Mouse (Mus musculus) hindbrain, postnatal 0 days (tissue): ENCODE data around the gene D930007J09Rik. TPM values are rescaled to one million over a fixed set of nuclear protein-coding genes. Genes with fewer than 3 reads are reported as not detected.

Experiments used
- ATAC-seq: fragments of 200-750 bp; cut with Nextera tagmentation; 2 replicates; pipeline ENCODE4 v1.8.0; 2017; ENCODE audit warnings: mild to moderate bottlenecking, moderate TSS enrichment, moderate library complexity
- DNase-seq: peaks from one replicate; pipeline ENCODE4 v3.0.0-alpha.2; 2015; ENCODE audit warnings: low spot score
- H3K27ac ChIP-seq: fragments of 300-500 bp; sonication (generic); 2 replicates; pipeline ENCODE4 v1.5.1; 2014; ENCODE audit warnings: mild to moderate bottlenecking
- H3K27me3 ChIP-seq: fragments of 300-500 bp; sonication (generic); 2 replicates; pipeline ENCODE4 v1.6.1; 2014; ENCODE audit warnings: low read length, mixed read lengths; ENCODE audit not compliant: insufficient read depth
- H3K36me3 ChIP-seq: fragments of 300-500 bp; sonication (generic); 2 replicates; pipeline ENCODE4 v1.6.1; 2014; ENCODE audit warnings: low read length, mixed read lengths; ENCODE audit not compliant: insufficient read depth
- H3K4me1 ChIP-seq: fragments of 300-500 bp; sonication (generic); 2 replicates; pipeline ENCODE4 v1.6.1; 2014; ENCODE audit warnings: antibody characterized with exemption, low read length, mixed read lengths; ENCODE audit not compliant: insufficient read depth
- H3K4me2 ChIP-seq: fragments of 300-500 bp; sonication (generic); 2 replicates; pipeline ENCODE4 v1.6.1; 2014; ENCODE audit warnings: low read depth, mild to moderate bottlenecking, low read length, moderate library complexity, mixed read lengths
- H3K4me3 ChIP-seq: fragments of 300-500 bp; sonication (generic); 2 replicates; pipeline ENCODE4 v1.5.1; 2014; ENCODE audit warnings: low read length
- H3K9ac ChIP-seq: fragments of 300-500 bp; sonication (generic); replicated peaks from 2 replicates; pipeline ENCODE4 v1.6.1; 2014; ENCODE audit warnings: mild to moderate bottlenecking, low read length, moderate library complexity, mixed read lengths
- H3K9me3 ChIP-seq: fragments of 300-500 bp; sonication (generic); 2 replicates; pipeline ENCODE4 v1.6.1; 2016; ENCODE audit warnings: low read length, mixed read lengths
- CTCF ChIP-seq: IDR thresholded peaks from 2 replicates; pipeline ENCODE4 v1.5.1; 2016; ENCODE audit warnings: antibody characterized with exemption, control low read depth, low read depth
- WGBS: fragments of 180-500 bp; shearing (Covaris S2); extraction: QIAGEN DNeasy Blood & Tissue Kit; methylation state at CpG from one replicate; pipeline ENCODE4 v1.1.7; 2014; 5-methylcytosine and 5-hydroxymethylcytosine counted together
- polyA plus RNA-seq: library from polyadenylated mRNA; unstranded; fragments of >200 nt; fragmentation: Nextera tagmentation; extraction: Ambion mirVana; gene quantifications from 2 replicates; pipeline ENCODE4 v1.2.1, GENCODE M21; 2015
- total RNA-seq: library from RNA; depleted of rRNA; stranded (reverse); fragments of >200 nt; gene quantifications from 2 replicates; pipeline ENCODE4 v1.2.3, GENCODE M21; 2014; rRNA removed

Gene D930007J09Rik
- not detected in 2 replicates for total RNA-seq
- not detected in 2 replicates for polyA plus RNA-seq

DNA sequence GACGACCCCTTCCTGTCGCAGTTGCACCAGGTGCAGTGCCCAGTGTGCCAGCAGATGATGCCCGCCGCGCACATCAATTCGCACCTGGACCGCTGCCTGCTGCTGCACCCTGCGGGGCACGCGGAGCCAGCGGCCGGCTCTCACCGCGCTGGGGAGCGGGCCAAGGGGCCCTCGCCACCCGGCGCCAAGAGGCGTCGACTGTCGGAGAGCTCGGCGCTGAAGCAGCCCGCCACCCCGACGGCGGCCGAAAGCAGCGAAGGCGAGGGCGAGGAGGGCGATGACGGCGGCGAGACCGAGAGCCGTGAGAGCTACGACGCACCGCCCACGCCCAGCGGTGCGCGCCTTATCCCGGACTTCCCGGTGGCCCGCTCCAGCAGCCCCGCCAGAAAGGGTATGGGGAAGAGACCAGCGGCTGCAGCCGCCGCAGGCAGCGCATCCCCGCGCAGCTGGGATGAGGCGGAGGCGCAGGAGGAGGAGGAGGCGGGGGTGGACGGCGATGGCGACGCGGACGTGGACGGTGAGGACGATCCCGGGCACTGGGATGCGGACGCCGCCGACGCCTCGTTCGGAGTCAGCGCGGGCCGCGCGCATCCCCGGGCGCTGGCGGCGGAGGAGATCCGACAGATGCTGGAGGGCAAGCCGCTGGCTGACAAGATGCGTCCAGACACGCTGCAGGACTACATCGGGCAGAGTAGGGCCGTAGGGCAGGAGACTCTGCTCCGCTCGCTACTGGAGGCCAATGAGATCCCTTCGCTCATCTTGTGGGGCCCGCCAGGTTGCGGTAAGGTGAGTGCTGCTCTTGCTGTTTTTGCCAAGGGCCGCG is at the start of gene D930007J09Rik:
TSS of gene D930007J09Rik (minus strand) at position 591 of the 823 bp plus-strand sequence.
- Histone ChIP-seq H3K9ac (peak within 1 kb of the TSS; percentile 85), H3K36me3 (peaks cover 12% of the 10 kb centered on the region), H3K27me3 (no peaks in the 10 kb centered on the region), H3K27ac (peak within 1 kb of the TSS; percentile 93), H3K9me3 (no peaks in the 10 kb centered on the region), H3K4me3 (peak within 1 kb of the TSS; percentile 91), H3K4me2 (peak within 1 kb of the TSS; percentile 70), H3K4me1 (peaks cover 13% of the 10 kb centered on the region)
- peak; percentile 9 for ATAC-seq
- WGBS: under 1% methylated on average over 89 of the region's 95 CpGs
- no peak for TF ChIP-seq CTCF
- peak; percentile 58 for DNase-seq

DNA sequence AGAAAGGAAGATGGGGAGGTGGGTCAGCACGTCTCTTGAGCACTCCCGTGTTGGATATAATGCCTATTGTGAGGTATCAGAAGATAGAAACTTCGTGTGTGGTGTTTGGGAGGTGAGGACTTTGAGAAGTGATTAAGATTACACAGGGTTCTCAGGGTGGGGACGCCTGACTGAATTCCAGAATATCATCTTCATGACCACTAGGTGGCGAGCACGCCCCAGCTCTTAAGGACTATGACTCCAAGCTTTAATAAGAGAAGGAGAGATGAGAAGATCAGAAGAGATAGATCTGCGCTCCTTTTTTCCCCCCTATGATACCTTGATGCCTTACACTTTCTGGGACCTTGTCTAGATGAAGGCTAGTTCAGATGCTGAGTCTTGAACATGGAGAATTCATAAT is 49.3 kb upstream of the D930007J09Rik start:
- no peak overlapping the region for H3K4me3 ChIP-seq
- WGBS: 10% methylated on average over 7 of the region's 7 CpGs
- no peaks in the 10 kb centered on the region for H3K36me3 ChIP-seq
- no peak overlapping the region for H3K4me2 ChIP-seq
- no peak overlapping the region for H3K9ac ChIP-seq
- DNase-seq (peak; percentile 81), ATAC-seq (peak; percentile 83)
- no peak overlapping the region for H3K27ac ChIP-seq
- H3K4me1 ChIP-seq: no peaks in the 10 kb centered on the region
- H3K27me3 ChIP-seq: no peaks in the 10 kb centered on the region
- H3K9me3 ChIP-seq: no peaks in the 10 kb centered on the region
- TF ChIP-seq CTCF: peak; percentile 82

DNA sequence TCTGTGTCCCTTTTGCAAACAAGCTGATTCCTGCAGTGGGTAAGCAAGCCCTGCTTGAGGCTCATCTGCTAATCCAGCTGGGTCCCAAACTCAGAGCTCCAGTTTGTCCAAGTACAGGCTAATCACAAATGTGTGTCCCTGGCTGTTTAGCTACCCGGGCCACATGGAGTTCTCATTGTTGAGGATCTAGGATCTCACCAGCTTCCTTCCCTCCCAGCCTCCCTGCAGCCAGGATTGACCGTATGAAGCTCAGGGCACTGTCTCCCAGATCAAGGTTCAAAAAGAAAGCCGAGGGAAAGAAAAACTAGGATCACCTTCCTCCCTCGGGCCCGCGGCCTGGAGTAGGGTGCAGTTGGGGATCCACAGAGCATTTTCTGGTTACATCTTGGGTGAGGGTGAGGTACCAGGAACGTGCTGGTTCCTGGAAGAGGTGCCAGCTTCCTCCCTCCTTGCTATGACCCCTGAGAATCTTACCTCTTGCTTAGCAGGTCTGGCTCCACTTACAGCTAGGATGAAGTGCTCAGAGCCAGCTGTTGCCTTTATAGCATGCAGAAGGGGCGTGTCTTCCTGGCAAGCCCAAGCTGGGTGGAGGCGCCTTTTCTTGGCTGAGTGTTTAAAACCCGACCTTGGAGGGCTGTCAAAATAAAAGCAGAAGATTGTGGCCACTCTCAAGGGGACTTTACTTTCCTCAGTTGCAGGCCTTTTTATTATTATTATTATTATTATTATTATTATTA is 48.2 kb upstream of the D930007J09Rik start, which contains the start of gene Serpinb1a:
TSS of gene Serpinb1a (minus strand) at position 518 of the 737 bp plus-strand sequence.
- Histone ChIP-seq H3K4me2 (no peak within 1 kb of the TSS), H3K27me3 (no peaks in the 10 kb centered on the region), H3K9ac (no peak within 1 kb of the TSS), H3K4me1 (no peaks in the 10 kb centered on the region), H3K9me3 (no peaks in the 10 kb centered on the region), H3K36me3 (no peaks in the 10 kb centered on the region), H3K27ac (no peak within 1 kb of the TSS), H3K4me3 (no peak within 1 kb of the TSS)
- WGBS: 63% methylated on average over 10 of the region's 10 CpGs
- DNase-seq: no peak
- no peak for TF ChIP-seq CTCF
- peak; percentile 41 for ATAC-seq

DNA sequence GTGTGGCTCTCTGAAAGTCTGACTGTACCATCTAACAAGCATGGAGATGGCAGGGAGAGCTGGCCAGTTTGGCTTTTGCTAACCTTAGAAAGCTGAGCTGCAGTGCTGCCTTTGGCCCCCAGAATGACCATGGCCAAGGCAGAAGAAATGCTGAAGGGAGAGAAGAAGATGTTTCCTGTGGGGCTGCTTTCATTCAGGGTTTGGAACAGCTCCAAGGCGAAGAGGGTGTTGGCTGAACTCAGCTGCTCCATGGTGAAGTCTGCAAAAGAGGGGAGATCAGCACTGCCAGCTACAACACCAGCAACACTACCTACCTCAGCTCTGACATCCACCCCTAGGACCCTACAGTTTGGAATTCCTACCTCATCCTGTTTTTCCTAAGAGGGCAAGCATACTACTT is 47.5 kb upstream of the D930007J09Rik start:
- Histone ChIP-seq H3K4me1 (no peaks in the 10 kb centered on the region), H3K9ac (no peak overlapping the region), H3K9me3 (no peaks in the 10 kb centered on the region), H3K27me3 (no peaks in the 10 kb centered on the region), H3K36me3 (no peaks in the 10 kb centered on the region), H3K4me3 (no peak overlapping the region), H3K27ac (no peak overlapping the region), H3K4me2 (no peak overlapping the region)
- WGBS: 67% methylated on average over 1 of the region's 1 CpGs
- no peak for TF ChIP-seq CTCF
- DNase-seq (no peak), ATAC-seq (no peak)

DNA sequence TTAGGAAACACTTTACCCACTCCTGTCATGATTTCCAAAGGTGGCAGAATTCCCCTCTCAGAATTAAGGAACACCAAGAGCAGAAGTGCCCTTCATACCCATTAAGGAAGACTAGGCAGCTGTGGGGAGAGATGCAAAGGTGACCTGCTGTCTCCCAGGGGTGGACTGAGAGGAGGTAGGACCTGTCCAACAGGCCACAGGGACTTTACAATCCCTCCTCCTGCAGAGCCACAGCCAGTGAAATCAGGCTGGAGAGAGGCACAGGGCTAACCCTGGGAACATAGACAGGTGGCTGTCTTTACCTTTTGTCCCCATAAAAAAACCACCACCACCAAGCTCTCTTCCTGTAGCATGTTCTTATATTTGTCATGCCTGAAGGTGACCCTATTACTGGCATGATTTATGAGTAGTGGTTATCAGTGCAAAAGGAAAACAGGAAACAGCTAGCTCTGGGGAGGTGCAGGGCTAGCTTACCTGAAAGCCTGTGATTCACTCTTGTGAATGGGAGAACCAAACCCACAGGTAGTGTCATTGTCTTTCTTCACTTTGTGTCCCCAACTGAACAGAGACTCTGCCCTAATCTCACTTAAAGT is 47.0 kb upstream of the D930007J09Rik start:
- DNase-seq (no peak), ATAC-seq (no peak)
- Histone ChIP-seq H3K9ac (no peak overlapping the region), H3K36me3 (no peaks in the 10 kb centered on the region), H3K4me1 (no peaks in the 10 kb centered on the region), H3K9me3 (no peaks in the 10 kb centered on the region), H3K4me2 (no peak overlapping the region), H3K27ac (no peak overlapping the region), H3K27me3 (no peaks in the 10 kb centered on the region), H3K4me3 (no peak overlapping the region)
- TF ChIP-seq CTCF: no peak

DNA sequence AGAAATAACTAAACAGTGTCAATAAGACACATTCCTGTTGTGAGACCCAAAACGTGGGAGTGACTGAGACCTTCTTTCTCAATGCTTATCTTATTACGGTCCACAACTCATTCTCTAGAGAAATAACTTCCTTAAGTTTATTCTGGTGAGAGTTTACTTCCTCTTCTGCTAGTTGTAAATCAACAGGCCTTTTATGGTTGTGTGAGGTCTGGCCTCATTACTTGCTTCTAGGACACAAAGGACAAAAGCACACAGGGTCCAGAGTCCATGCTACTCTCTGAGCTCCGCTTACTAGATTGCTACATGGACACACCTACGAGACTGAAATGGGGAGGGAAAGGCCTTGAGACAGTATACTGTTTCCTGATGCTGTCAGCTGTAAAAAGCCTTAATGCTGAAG is 46.4 kb upstream of the D930007J09Rik start:
- no peaks in the 10 kb centered on the region for H3K27me3 ChIP-seq

More for the DNA sequence above, 46.4 kb upstream of the D930007J09Rik start:
- H3K9me3 ChIP-seq: no peaks in the 10 kb centered on the region
- no peak overlapping the region for H3K9ac ChIP-seq
- H3K36me3 ChIP-seq: no peaks in the 10 kb centered on the region
- WGBS: 82% methylated on average over 4 of the region's 4 CpGs
- no peak overlapping the region for H3K4me3 ChIP-seq
- no peak for TF ChIP-seq CTCF
- no peak for ATAC-seq
- no peak overlapping the region for H3K4me2 ChIP-seq
- no peaks in the 10 kb centered on the region for H3K4me1 ChIP-seq
- H3K27ac ChIP-seq: no peak overlapping the region
- no peak for DNase-seq
